Mouse (Mus musculus): ENCODE measurements at regions not wholly inside any gene's neighbourhood (a gene's known extent, or its start where the extent isn't known, plus 50 kb on each side); places are given as distances from the start of the nearest gene placed in this dataset.
A peak's percentile ranks its signal among the peaks of the same experiment; 100 is the strongest.

DNA sequence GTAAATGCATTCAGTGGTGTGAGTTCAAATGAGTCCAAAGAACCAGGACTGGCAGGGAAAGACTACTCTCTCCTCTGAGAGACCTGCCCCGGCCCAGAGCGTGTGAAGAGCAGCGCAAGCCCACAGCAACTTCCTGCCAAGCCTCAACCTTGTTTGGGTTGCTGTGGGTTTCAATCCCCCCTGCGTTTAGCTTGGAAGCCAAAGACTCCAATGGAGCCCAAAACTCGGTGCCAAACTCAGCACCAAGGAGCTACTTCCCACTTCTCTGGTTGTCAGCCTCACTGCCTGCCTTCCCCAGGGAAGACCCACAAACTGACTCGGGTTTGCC is 354.7 kb upstream of the Nfe2l3 start:
- peak; percentile 79 for ATAC-seq
- no peak for TF ChIP-seq CTCF (IDR thresholded peaks at IDR 0.05; ENCODE audit: low read depth)
- Histone ChIP-seq H3K27me3 (ENCODE audit: insufficient read depth, low read length) (no peaks in the 10 kb centered on the region), H3K9me3 (ENCODE audit: low read length) (no peaks in the 10 kb centered on the region), H3K4me1 (ENCODE audit: insufficient read depth) (peaks cover 7% of the 10 kb centered on the region; the same call in 1 of the 2 replicates), H3K27ac (ENCODE audit: low read depth, low read length) (peak overlapping the region; percentile 17), H3K4me3 (ENCODE audit: low read depth, low read length) (no peak overlapping the region), H3K36me3 (ENCODE audit: insufficient read depth) (no peaks in the 10 kb centered on the region), H3K9ac (no peak overlapping the region), H3K4me2 (ENCODE audit: low read depth) (peak overlapping the region; percentile 6; the same call in 1 of the 2 replicates)
- DNase-seq: peak; percentile 66
- WGBS: 16% methylated on average over 6 of the region's 6 CpGs

DNA sequence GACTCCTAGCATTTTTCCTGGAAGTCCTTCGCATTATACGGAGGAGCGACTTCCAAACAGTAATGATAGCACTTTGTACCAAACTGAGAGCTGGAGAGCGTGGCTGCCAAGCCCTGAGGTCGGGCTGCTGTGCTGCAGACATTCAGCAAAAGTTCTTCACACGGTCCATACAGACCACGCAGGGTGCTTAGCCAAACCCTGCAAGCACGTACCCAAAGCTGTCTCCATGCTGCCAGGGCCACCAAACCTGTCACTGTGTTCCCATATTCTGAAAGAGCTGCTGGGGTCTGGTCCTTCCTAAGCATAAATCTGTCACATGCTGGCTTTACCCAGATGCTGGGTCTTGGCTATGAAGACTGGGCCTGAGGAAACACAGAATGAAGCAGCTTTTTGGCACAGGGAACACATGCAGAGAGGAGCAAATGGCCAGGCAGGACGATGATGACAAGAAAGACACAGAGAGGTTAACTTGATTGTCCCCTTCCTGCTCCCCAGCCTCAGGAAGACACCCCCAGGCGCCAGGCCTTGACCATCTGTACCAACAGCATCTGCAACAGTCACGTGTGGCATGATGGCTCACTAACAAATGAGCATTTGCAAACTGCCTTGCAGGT is 354.0 kb upstream of the Nfe2l3 start:
- ATAC-seq (peak; percentile 44), DNase-seq (no peak)
- H3K4me1 ChIP-seq (ENCODE audit: insufficient read depth): peaks cover 7% of the 10 kb centered on the region; the same call in 1 of the 2 replicates
- no peaks in the 10 kb centered on the region for H3K27me3 ChIP-seq (ENCODE audit: insufficient read depth, low read length)
- no peak for TF ChIP-seq CTCF (IDR thresholded peaks at IDR 0.05; ENCODE audit: low read depth)
- peak overlapping the region; percentile 17 for H3K27ac ChIP-seq (ENCODE audit: low read depth, low read length)
- no peak overlapping the region for H3K9ac ChIP-seq
- no peaks in the 10 kb centered on the region for H3K9me3 ChIP-seq (ENCODE audit: low read length)
- 38% methylated on average over 11 of the region's 11 CpGs for WGBS
- H3K4me2 ChIP-seq (ENCODE audit: low read depth): 0 out of 2 replicates have a peak overlapping the region, but pooled peaks have one; percentile 6
- H3K36me3 ChIP-seq (ENCODE audit: insufficient read depth): no peaks in the 10 kb centered on the region
- no peak overlapping the region for H3K4me3 ChIP-seq (ENCODE audit: low read depth, low read length)

DNA sequence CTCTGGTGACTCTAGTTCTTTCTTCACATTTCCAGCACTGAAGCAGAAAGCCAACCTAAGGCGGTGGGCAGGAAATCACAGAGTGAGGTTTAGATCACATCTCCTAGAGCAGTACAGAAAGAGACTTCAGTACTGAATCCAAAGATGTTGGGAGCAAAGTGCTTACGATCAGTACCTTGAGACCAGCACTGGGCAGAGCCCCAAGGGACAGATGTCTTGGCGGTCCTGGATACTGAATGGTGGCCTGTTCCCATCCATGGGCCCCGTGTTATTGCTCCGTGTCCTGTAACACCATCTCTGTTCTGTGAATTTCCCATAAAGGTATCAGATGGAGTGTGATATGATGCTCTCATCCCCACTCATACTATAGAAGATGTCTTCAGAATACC is 353.5 kb upstream of the Nfe2l3 start:
- DNase-seq (no peak), ATAC-seq (no peak)
- Histone ChIP-seq H3K4me2 (ENCODE audit: low read depth) (no peak overlapping the region), H3K4me1 (ENCODE audit: insufficient read depth) (peaks cover 7% of the 10 kb centered on the region; the same call in 1 of the 2 replicates), H3K9ac (no peak overlapping the region), H3K9me3 (ENCODE audit: low read length) (no peaks in the 10 kb centered on the region), H3K4me3 (ENCODE audit: low read depth, low read length) (no peak overlapping the region), H3K27me3 (ENCODE audit: insufficient read depth, low read length) (no peaks in the 10 kb centered on the region), H3K36me3 (ENCODE audit: insufficient read depth) (no peaks in the 10 kb centered on the region), H3K27ac (ENCODE audit: low read depth, low read length) (no peak overlapping the region; the same call in 1 of the 2 replicates)
- no peak for TF ChIP-seq CTCF (IDR thresholded peaks at IDR 0.05; ENCODE audit: low read depth)
- WGBS: 78% methylated on average over 5 of the region's 5 CpGs

DNA sequence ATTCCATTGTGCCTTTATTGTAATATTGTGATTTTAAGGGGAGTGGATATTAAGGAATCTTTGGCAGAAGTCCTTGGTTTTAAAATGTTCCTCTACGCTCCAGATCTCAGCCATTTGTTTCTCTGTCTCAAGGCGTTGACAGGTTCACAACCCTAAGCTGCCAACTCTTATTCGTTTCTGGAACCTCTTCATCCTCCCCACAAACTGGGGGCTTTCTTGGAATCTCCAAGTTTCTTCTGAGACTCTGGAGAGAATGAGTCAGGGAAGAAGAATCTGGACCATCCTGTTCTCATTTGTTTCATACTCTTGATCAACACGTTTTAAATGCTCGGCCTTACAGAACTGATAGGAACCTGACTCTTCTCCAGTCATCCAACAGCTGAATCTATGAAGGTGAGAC is 351.4 kb upstream of the Nfe2l3 start:
- 76% methylated on average over 5 of the region's 5 CpGs for WGBS
- Histone ChIP-seq H3K36me3 (ENCODE audit: insufficient read depth) (no peaks in the 10 kb centered on the region), H3K9ac (no peak overlapping the region), H3K27ac (ENCODE audit: low read depth, low read length) (no peak overlapping the region), H3K27me3 (ENCODE audit: insufficient read depth, low read length) (no peaks in the 10 kb centered on the region), H3K9me3 (ENCODE audit: low read length) (no peaks in the 10 kb centered on the region), H3K4me2 (ENCODE audit: low read depth) (no peak overlapping the region), H3K4me3 (ENCODE audit: low read depth, low read length) (no peak overlapping the region), H3K4me1 (ENCODE audit: insufficient read depth) (peaks cover 7% of the 10 kb centered on the region; the same call in 1 of the 2 replicates)
- TF ChIP-seq CTCF (IDR thresholded peaks at IDR 0.05; ENCODE audit: low read depth): no peak
- ATAC-seq: no peak
- DNase-seq: no peak

DNA sequence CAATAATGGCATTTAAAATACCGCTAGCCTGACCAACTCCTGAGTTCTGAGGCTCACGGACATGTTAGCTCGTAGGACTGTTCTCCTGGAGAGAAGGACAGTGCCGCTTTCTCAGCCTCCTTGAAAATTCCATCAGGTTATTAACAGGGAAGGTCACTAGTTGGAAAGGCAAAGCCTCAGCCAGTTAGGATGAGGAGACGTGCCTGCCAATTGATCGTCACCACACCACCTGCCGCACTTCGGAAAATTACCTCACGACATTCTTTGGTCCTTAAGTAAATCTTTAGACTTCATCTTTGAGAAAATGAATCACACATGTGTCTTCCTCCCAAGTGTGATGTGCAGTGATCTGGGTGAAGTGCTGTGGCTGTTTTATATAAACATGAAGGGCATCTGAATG is 347.8 kb upstream of the Nfe2l3 start:
- H3K9ac ChIP-seq: no peak overlapping the region
- ATAC-seq: no peak
- H3K27ac ChIP-seq (ENCODE audit: low read depth, low read length): no peak overlapping the region
- no peak overlapping the region for H3K4me3 ChIP-seq (ENCODE audit: low read depth, low read length)
- no peaks in the 10 kb centered on the region for H3K9me3 ChIP-seq (ENCODE audit: low read length)
- H3K4me1 ChIP-seq (ENCODE audit: insufficient read depth): no peaks in the 10 kb centered on the region
- 83% methylated on average over 9 of the region's 9 CpGs for WGBS
- H3K4me2 ChIP-seq (ENCODE audit: low read depth): no peak overlapping the region
- DNase-seq: no peak
- no peaks in the 10 kb centered on the region for H3K36me3 ChIP-seq (ENCODE audit: insufficient read depth)
- TF ChIP-seq CTCF (IDR thresholded peaks at IDR 0.05; ENCODE audit: low read depth): no peak
- H3K27me3 ChIP-seq (ENCODE audit: insufficient read depth, low read length): no peaks in the 10 kb centered on the region

DNA sequence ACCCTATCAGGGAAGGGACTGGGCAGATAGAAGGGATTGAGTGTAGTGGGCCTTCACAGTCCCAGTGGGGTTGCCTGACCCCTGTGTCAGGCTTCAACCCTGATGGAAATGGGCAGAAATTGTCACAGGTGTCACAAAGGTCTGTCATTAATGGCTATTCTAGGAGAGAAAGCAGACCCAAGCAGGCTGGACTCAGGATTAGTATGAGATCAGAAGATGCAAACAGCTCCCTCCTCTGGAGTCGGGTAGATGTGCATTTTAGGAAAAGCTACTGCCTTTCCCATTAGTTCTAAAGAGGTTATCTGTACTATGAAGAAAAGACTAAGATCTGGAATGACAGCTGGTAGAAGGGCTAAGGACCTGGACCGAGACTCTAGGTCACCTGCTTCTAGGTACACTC is 346.9 kb upstream of the Nfe2l3 start:
- no peaks in the 10 kb centered on the region for H3K4me1 ChIP-seq (ENCODE audit: insufficient read depth)
- H3K9ac ChIP-seq: no peak overlapping the region
- peak; percentile 28; the same call in 1 of the 2 replicates for TF ChIP-seq CTCF (IDR thresholded peaks at IDR 0.05; ENCODE audit: low read depth)
- WGBS: 49% methylated on average over 2 of the region's 2 CpGs
- H3K36me3 ChIP-seq (ENCODE audit: insufficient read depth): no peaks in the 10 kb centered on the region
- no peak for ATAC-seq
- no peak overlapping the region for H3K4me2 ChIP-seq (ENCODE audit: low read depth)
- no peak overlapping the region for H3K27ac ChIP-seq (ENCODE audit: low read depth, low read length)
- H3K9me3 ChIP-seq (ENCODE audit: low read length): no peaks in the 10 kb centered on the region
- no peak for DNase-seq
- no peaks in the 10 kb centered on the region for H3K27me3 ChIP-seq (ENCODE audit: insufficient read depth, low read length)
- H3K4me3 ChIP-seq (ENCODE audit: low read depth, low read length): no peak overlapping the region

DNA sequence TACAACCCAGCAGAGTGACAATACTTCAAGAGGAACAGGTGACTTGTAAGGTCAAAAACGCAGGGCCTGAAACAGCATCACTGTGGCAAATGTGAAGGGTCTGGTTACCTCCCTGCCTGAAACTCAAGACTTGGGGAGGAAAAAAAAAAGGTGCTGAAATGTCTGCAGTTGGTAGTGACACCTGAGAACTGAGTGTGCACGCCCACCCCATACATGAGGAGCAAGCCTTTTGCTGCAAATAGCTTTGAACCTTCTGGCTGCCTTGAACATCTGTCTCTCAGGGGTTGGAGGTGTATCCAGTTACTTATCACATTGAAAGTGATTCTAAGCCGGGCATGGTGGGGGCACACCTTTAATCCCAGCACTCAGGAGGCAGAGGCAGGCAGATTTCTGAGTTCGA is 346.1 kb upstream of the Nfe2l3 start:
- no peak for TF ChIP-seq CTCF (IDR thresholded peaks at IDR 0.05; ENCODE audit: low read depth)
- no peak overlapping the region for H3K4me2 ChIP-seq (ENCODE audit: low read depth)
- H3K4me1 ChIP-seq (ENCODE audit: insufficient read depth): no peaks in the 10 kb centered on the region
- no peak overlapping the region for H3K27ac ChIP-seq (ENCODE audit: low read depth, low read length)
- no peaks in the 10 kb centered on the region for H3K27me3 ChIP-seq (ENCODE audit: insufficient read depth, low read length)
- DNase-seq (no peak), ATAC-seq (no peak)
- WGBS: 92% methylated on average over 4 of the region's 4 CpGs
- H3K9ac ChIP-seq: no peak overlapping the region
- H3K9me3 ChIP-seq (ENCODE audit: low read length): no peaks in the 10 kb centered on the region
- no peaks in the 10 kb centered on the region for H3K36me3 ChIP-seq (ENCODE audit: insufficient read depth)
- H3K4me3 ChIP-seq (ENCODE audit: low read depth, low read length): no peak overlapping the region

Measured in forebrain, postnatal 0 days (tissue).